ENCODE assay signal across 11 mouse cellular contexts in the genomic region with DNA sequence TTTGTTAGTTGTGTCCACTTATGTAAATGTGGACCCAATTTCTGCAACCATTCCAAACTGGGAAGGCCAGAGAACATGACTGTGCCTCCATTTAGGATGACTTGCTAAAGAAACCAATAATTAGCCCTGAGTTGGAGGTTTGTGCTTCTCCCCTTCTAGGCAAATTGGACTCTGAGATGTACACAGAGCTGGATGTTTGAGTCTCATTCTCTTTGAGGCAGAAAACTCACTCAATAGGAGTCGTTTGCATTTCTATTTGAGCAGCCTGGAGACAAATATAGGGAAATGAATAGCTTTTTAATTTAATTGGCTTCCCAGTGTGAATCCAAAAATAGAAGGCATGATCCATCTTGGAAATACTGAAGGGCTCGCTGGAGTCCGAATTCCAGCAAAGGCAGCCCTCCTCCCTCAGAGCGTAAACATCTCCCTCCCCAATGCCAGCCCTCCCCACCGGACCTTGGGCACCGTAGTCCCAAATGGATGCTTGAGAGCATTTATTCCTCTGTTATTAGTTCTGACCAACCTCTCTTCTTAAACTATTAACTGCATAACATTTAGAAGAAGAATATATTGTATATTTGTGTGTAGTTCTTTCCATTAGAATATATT.
"Had no signal": no experiment of that assay in that cellular context is flagged by ENCODE, and none has a peak within 500 bp of the region (broad histone marks: within the 10 kb centered on the region; RNA-seq: fewer than 3 reads in every experiment).

No protein-coding gene starts in this region.

- H3K36me3 ChIP-seq: limb, embryonic 15.5 days; liver, embryonic 12.5 days; lung, embryonic 15.5 days; neural tube, embryonic 15.5 days had no signal

- ATAC-seq: liver, embryonic 12.5 days had no signal

- H3K4me1 ChIP-seq: liver, embryonic 12.5 days; lung, embryonic 15.5 days; neural tube, embryonic 15.5 days had no signal

- H3K4me2 ChIP-seq: limb, embryonic 15.5 days; liver, embryonic 12.5 days; lung, embryonic 15.5 days; neural tube, embryonic 15.5 days had no signal

- DNase-seq: kidney, postnatal 25 days; layer of hippocampus, postnatal 36 days; lung, postnatal 14 days; right cerebral cortex, adult 18-20 months; right cerebral cortex, postnatal 25 days; thymus, postnatal 4 days had no signal

- H3K9ac ChIP-seq: limb, embryonic 15.5 days; liver, embryonic 12.5 days; lung, embryonic 15.5 days; neural tube, embryonic 15.5 days had no signal

- H3K27me3 ChIP-seq: limb, embryonic 15.5 days; liver, embryonic 12.5 days; lung, embryonic 15.5 days; neural tube, embryonic 15.5 days had no signal

- H3K9me3 ChIP-seq: limb, embryonic 15.5 days; liver, embryonic 12.5 days; lung, embryonic 15.5 days; neural tube, embryonic 15.5 days had no signal

- H3K27ac ChIP-seq: limb, embryonic 15.5 days; liver, embryonic 12.5 days; lung, embryonic 15.5 days; neural tube, embryonic 15.5 days had no signal

- H3K4me3 ChIP-seq: limb, embryonic 15.5 days; liver, embryonic 12.5 days; lung, embryonic 15.5 days; myocyte; neural tube, embryonic 15.5 days had no signal
